Mouse (Mus musculus) liver, embryonic 14.5 days (tissue): ENCODE measurements at regions not wholly inside any gene's neighbourhood (a gene's known extent, or its start where the extent isn't known, plus 50 kb on each side); places are given as distances from the start of the nearest gene placed in this dataset.

Source experiments
- CTCF ChIP-seq: IDR thresholded peaks from 2 replicates; pipeline ENCODE4 v1.5.1; 2016; ENCODE audit warnings: antibody characterized with exemption, low read depth, control low read depth
- EP300 ChIP-seq: IDR thresholded peaks from 2 replicates; pipeline ENCODE4 v1.6.1; 2016; ENCODE audit warnings: antibody characterized with exemption, low read depth

GRCm38 (mm10) chr12:99113781-99114180, 193.4 kb downstream of the Ttc8 start:
- TF ChIP-seq CTCF (no peak), EP300 (no peak)
